Mouse (Mus musculus): ENCODE data around the gene Slc39a11. TPM values are rescaled to one million over a fixed set of nuclear protein-coding genes. Genes with fewer than 3 reads are reported as not detected.

The Slc39a11 gene
- total and polyA plus RNA-seq, 3 experiments, result 43.2 to 54.4 (median 51.0) TPM

GRCm38 (mm10) chr11:113296912-113297625 lies 352.8 kb downstream of the Slc39a11 start:
- Histone ChIP-seq H3K27me3 (replicated peaks) (no peaks in the 10 kb centered on the region), H3K36me3 (replicated peaks in 1 of 2; ENCODE audit: control insufficient read depth in 1 of 2, insufficient read depth in 1 of 2, low read length in 1 of 2) (peaks cover 0 to 30% of the 10 kb centered on the region in 2 experiments), H3K4me2 (ENCODE audit: insufficient read depth, low read depth, poor library complexity, severe bottlenecking) (no peak overlapping the region), H3K79me2 (replicated peaks; ENCODE audit: control insufficient read depth, extremely low read depth, insufficient read depth, poor library complexity, severe bottlenecking) (no peaks in the 10 kb centered on the region), H3K9ac (ENCODE audit: insufficient read depth, low read depth) (no peak overlapping the region), H3K4me1 (ENCODE audit: control insufficient read depth in 1 of 2, insufficient read depth in 2 of 2) (peaks cover 0 to 1% of the 10 kb centered on the region in 2 experiments; a peak in 1 of 4 replicates), H3K27ac (ENCODE audit: insufficient read depth, low read depth) (no peak overlapping the region), H3K4me3 (replicated peaks in 1 of 3; ENCODE audit: low read depth in 2 of 3, low read length in 2 of 3, poor library complexity in 1 of 3) (no peak overlapping the region), H3K9me3 (replicated peaks; ENCODE audit: low read length) (peaks cover 3% of the 10 kb centered on the region)
- in situ Hi-C loops (cut with MboI; ENCODE audit: low pct_ligation_motif_present, low pct_unique_long_range_greater_than_20kb, low sequenced_read_pairs), result loop anchor here (5.0 to 25.0 kb wide), 3 partner anchors 120 to 515 kb away; no protein-coding TSS in a partner anchor
- dilution Hi-C loops (cut with MboI; ENCODE audit: extremely low pct_ligation_motif_present, extremely low pct_unique_long_range_greater_than_20kb, low sequenced_read_pairs), result no loop called here
- no peak for DNase-seq (ENCODE audit: extremely low read depth)
- TF ChIP-seq ZNF384 (IDR thresholded peaks at IDR 0.05; ENCODE audit: low read depth, low read length) (peak; percentile 12; the same call in 1 of the 2 replicates), EP300 (IDR thresholded peaks at IDR 0.05; ENCODE audit: low read length) (no peak)

GRCm38 (mm10) chr11:113296162-113296561 lies 353.7 kb downstream of the Slc39a11 start:
- H3K4me3 ChIP-seq (replicated peaks in 1 of 3; ENCODE audit: low read depth in 2 of 3, low read length in 2 of 3, poor library complexity in 1 of 3), result no peak overlapping the region
- TF ChIP-seq ZKSCAN1 (IDR thresholded peaks at IDR 0.05; ENCODE audit: borderline replicate concordance, low read depth, low read length), result no peak
- TF ChIP-seq RAD21 (IDR thresholded peaks at IDR 0.05; ENCODE audit: low read depth, low read length), result peak; percentile 54
- TF ChIP-seq CTCF (conservative IDR thresholded peaks at IDR 0.05 in 1 of 2, IDR thresholded peaks at IDR 0.05 in 1 of 2; ENCODE audit: low read depth in 2 of 2, low read length in 2 of 2), result peak; percentile 80
- peak; percentile 74 for TF ChIP-seq SMC3 (IDR thresholded peaks at IDR 0.05; ENCODE audit: low read depth, low read length)
- no peak overlapping the region for H3K9ac ChIP-seq (ENCODE audit: insufficient read depth, low read depth)
- in situ Hi-C loops (cut with MboI; ENCODE audit: low pct_ligation_motif_present, low pct_unique_long_range_greater_than_20kb, low sequenced_read_pairs) (loop anchor here (5.0 to 25.0 kb wide), 3 partner anchors 119 to 516 kb away; no protein-coding TSS in a partner anchor), dilution Hi-C loops (cut with MboI; ENCODE audit: extremely low pct_ligation_motif_present, extremely low pct_unique_long_range_greater_than_20kb, low sequenced_read_pairs) (no loop called here)
- peak; percentile 47 for DNase-seq (ENCODE audit: extremely low read depth)
- H3K9me3 ChIP-seq (replicated peaks; ENCODE audit: low read length), result peaks cover 3% of the 10 kb centered on the region
- H3K4me1 ChIP-seq (ENCODE audit: control insufficient read depth in 1 of 2, insufficient read depth in 2 of 2), result peaks cover 0 to 9% of the 10 kb centered on the region in 2 experiments; a peak in 2 of 4 replicates
- H3K36me3 ChIP-seq (replicated peaks in 1 of 2; ENCODE audit: control insufficient read depth in 1 of 2, insufficient read depth in 1 of 2, low read length in 1 of 2), result peaks cover 0 to 34% of the 10 kb centered on the region in 2 experiments
- no peak overlapping the region for H3K4me2 ChIP-seq (ENCODE audit: insufficient read depth, low read depth, poor library complexity, severe bottlenecking)
- H3K27me3 ChIP-seq (replicated peaks), result no peaks in the 10 kb centered on the region
- H3K27ac ChIP-seq (ENCODE audit: insufficient read depth, low read depth), result no peak overlapping the region
- H3K79me2 ChIP-seq (replicated peaks; ENCODE audit: control insufficient read depth, extremely low read depth, insufficient read depth, poor library complexity, severe bottlenecking), result no peaks in the 10 kb centered on the region

- H3K4me2 ChIP-seq (ENCODE audit: insufficient read depth, low read depth, poor library complexity, severe bottlenecking), result no peak overlapping the region
- no peak for DNase-seq (ENCODE audit: extremely low read depth)
- dilution Hi-C loops (cut with MboI; ENCODE audit: extremely low pct_ligation_motif_present, extremely low pct_unique_long_range_greater_than_20kb, low sequenced_read_pairs) (no loop called here), in situ Hi-C loops (cut with MboI; ENCODE audit: low pct_ligation_motif_present, low pct_unique_long_range_greater_than_20kb, low sequenced_read_pairs) (loop anchor here (25.0 kb wide), 1 partner anchor 518 kb away; no protein-coding TSS in a partner anchor)
- no peak overlapping the region for H3K4me3 ChIP-seq (replicated peaks in 1 of 3; ENCODE audit: low read depth in 2 of 3, low read length in 2 of 3, poor library complexity in 1 of 3)
- H3K9ac ChIP-seq (ENCODE audit: insufficient read depth, low read depth), result no peak overlapping the region
- TF ChIP-seq RAD21 (IDR thresholded peaks at IDR 0.05; ENCODE audit: low read depth, low read length) (no peak), JUN (IDR thresholded peaks at IDR 0.05; ENCODE audit: insufficient read depth, low read depth, low read length) (no peak), CTCF (conservative IDR thresholded peaks at IDR 0.05 in 1 of 2, IDR thresholded peaks at IDR 0.05 in 1 of 2; ENCODE audit: low read depth in 2 of 2, low read length in 2 of 2) (no peak), CHD1 (IDR thresholded peaks at IDR 0.05; ENCODE audit: low read depth, low read length) (no peak), PAX5 (IDR thresholded peaks at IDR 0.05; ENCODE audit: low read length) (no peak), MYC (IDR thresholded peaks at IDR 0.05; ENCODE audit: low read depth, low read length) (no peak)
- no peaks in the 10 kb centered on the region for H3K27me3 ChIP-seq (replicated peaks)
- H3K79me2 ChIP-seq (replicated peaks; ENCODE audit: control insufficient read depth, extremely low read depth, insufficient read depth, poor library complexity, severe bottlenecking), result no peaks in the 10 kb centered on the region
- H3K36me3 ChIP-seq (replicated peaks in 1 of 2; ENCODE audit: control insufficient read depth in 1 of 2, insufficient read depth in 1 of 2, low read length in 1 of 2), result peaks cover 0 to 31% of the 10 kb centered on the region in 2 experiments
- no peak overlapping the region for H3K27ac ChIP-seq (ENCODE audit: insufficient read depth, low read depth)
- H3K9me3 ChIP-seq (replicated peaks; ENCODE audit: low read length), result no peaks in the 10 kb centered on the region
- peaks cover 0 to 14% of the 10 kb centered on the region in 2 experiments; a peak in 2 of 4 replicates for H3K4me1 ChIP-seq (ENCODE audit: control insufficient read depth in 1 of 2, insufficient read depth in 2 of 2)
Measured at GRCm38 (mm10) chr11:113294518-113294917, 355.4 kb downstream of the Slc39a11 start.

Data from CH12.LX (cell line).